Mouse (Mus musculus) liver (tissue): ENCODE data around the gene Zkscan4.
A peak's percentile ranks its signal among the peaks of the same experiment; 100 is the strongest.

Source experiments
- DNase-seq: peaks from one replicate; pipeline ENCODE4 v3.0.0-alpha.2; 2020; ENCODE audit warnings: mixed read lengths

The Zkscan4 gene

DNA sequence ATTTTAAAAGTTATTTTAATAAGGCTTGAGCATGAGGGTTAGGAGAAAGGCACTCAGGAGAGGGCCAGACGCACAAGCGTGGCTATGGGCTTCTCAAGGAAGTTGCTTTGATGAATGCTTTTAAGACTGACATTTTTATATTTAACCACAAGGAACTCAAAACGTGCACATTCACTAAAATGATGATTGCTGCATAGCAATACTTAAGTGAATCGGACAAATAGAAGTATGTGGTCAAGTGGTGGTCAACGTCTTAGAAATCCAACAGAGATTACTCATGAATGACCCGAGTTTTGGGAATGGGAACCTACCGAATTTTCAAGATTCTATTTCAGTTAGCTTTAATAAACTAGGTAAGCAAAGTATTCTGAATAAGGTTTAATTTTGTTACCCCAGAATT is 51.4 kb downstream of the Zkscan4 start:
- no peak for DNase-seq

DNA sequence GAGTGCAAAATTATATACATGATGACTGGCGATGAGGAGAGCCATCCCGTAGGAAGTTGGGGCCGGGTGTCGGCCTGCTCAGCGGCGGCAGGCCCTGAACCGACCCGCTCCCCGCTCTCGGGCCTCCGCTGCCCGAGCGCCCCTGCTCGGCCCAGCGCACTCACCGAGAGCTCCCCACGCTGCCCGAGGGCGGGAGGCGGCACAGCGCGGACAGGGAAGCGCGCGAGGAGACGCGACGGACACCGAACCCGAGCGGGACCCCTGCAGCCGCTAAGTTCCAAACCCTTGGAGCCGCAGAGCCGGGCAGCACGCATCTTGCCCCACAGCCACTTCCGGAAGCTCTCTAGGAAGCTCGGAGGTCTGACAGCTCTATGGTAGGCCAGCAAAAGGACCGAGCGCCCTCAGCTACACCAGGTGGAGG is 52.1 kb downstream of the Zkscan4 start, which contains the start of gene Zkscan8:
Zkscan8 (minus strand) TSS at position 340 of the 421 bp plus-strand sequence.
- peak; percentile 86 for DNase-seq
